Mouse (Mus musculus) liver, adult 2 months (tissue): ENCODE results near the gene Ahdc1. TPM values are rescaled to one million over a fixed set of nuclear protein-coding genes. Genes with fewer than 3 reads are reported as not detected.

Source experiments
- DNase-seq: peaks from one replicate; pipeline ENCODE4 v3.0.0-alpha.2; 2011; ENCODE audit warnings: low read depth, low spot score; ENCODE audit errors: extremely low read depth
- H3K27ac ChIP-seq: fragments of 200-500 bp; replicated peaks from 2 replicates; pipeline ENCODE4 v1.5.1; 2012; ENCODE audit warnings: low read depth, mild to moderate bottlenecking, control low read depth, inconsistent platforms, low read length; ENCODE audit not compliant: insufficient read depth
- H3K27me3 ChIP-seq: fragments of 200-500 bp; 2 replicates; pipeline ENCODE4 v1.6.1; 2012; ENCODE audit warnings: mild to moderate bottlenecking, moderate library complexity, low read length, inconsistent platforms; ENCODE audit not compliant: control insufficient read depth, insufficient read depth
- H3K36me3 ChIP-seq: fragments of 200-500 bp; 2 replicates; pipeline ENCODE4 v1.6.1; 2012; ENCODE audit warnings: low read length, inconsistent platforms; ENCODE audit not compliant: control insufficient read depth, insufficient read depth
- H3K4me1 ChIP-seq: fragments of 200-500 bp; 2 replicates; pipeline ENCODE4 v1.6.1; 2011; ENCODE audit warnings: low read length; ENCODE audit not compliant: control insufficient read depth, insufficient read depth
- H3K4me3 ChIP-seq: fragments of 200-500 bp; 2 replicates; pipeline ENCODE4 v1.5.1; 2011; ENCODE audit warnings: low read depth, mild to moderate bottlenecking, control low read depth, low read length, moderate library complexity; ENCODE audit not compliant: insufficient read depth
- H3K79me2 ChIP-seq: fragments of 200-500 bp; 2 replicates; pipeline ENCODE4 v1.6.1; 2012; ENCODE audit warnings: inconsistent platforms, mild to moderate bottlenecking, low read length, moderate library complexity; ENCODE audit not compliant: control insufficient read depth, insufficient read depth
- H3K9ac ChIP-seq: fragments of 200-500 bp; 2 replicates; pipeline ENCODE4 v1.6.1; 2012; ENCODE audit warnings: low read depth, mild to moderate bottlenecking, control low read depth, inconsistent platforms, low read length
- CTCF ChIP-seq: fragments of 200-500 bp; IDR thresholded peaks from 2 replicates; pipeline ENCODE4 v1.5.1; 2011; ENCODE audit warnings: low read depth, low read length, control low read depth
- POLR2A ChIP-seq: fragments of 200-500 bp; IDR thresholded peaks from 2 replicates; pipeline ENCODE4 v1.6.1; 2011; ENCODE audit warnings: low read length, control low read depth; ENCODE audit not compliant: insufficient read depth; ENCODE audit errors: extremely low read depth
- WGBS: fragments of 180-500 bp; shearing (Covaris S2); methylation state at CpG from one replicate; pipeline ENCODE4 v1.1.7; 2018; 5-methylcytosine and 5-hydroxymethylcytosine counted together
- polyA plus RNA-seq: library from polyadenylated mRNA; depleted of rRNA; stranded (reverse); fragments of >200 nt; gene quantifications from 2 replicates; pipeline ENCODE4 v1.2.3, GENCODE M21; 2012
- total RNA-seq: library from RNA; depleted of rRNA; stranded (reverse); fragments of >200 nt; gene quantifications from 2 replicates; pipeline ENCODE4 v1.2.3, GENCODE M21; 2014

The Ahdc1 gene
- total and polyA plus RNA-seq, 2 experiments, result 2.4 to 8.7 TPM

DNA sequence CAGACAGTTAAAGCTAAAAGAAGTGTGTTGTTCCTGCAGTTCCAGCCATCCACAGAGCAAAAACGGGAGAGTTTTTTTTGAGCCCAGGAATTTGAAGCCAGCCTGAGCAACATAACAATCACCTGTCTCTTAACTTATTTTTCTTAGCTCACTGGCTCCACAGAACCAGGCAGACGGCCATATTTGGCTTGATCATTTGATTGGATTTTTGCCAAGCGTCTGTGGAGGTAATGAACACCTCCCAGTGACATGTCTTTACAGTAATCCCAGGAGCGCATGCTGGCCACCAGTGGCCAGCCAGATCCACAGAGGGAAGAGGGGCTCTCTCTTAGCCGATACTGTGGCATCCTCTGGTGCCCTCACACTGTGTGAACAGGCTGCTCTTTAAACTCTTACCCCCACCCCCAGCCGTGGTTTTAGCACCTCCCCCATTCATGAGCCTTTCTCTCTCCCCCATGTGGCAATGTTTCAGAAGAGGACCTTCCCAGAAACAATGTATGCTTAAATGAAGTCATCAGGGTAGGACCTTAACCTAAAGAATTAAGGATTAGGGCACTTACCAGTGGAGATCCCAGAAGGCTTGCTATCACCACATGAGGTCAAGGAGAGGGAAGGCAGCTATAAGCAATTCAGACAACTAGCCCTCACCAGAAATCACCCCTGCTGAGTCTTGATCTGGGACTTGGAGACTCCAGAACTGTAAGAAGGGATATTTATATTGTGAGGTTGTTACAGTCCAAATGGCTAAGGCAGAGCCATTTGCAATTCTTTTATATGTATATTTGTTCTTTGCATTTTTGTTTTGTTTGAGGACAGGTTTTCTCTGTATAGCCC lies 42.7 kb upstream of the Ahdc1 start:
- Histone ChIP-seq H3K36me3 (no peaks in the 10 kb centered on the region), H3K4me1 (no peaks in the 10 kb centered on the region), H3K27me3 (no peaks in the 10 kb centered on the region), H3K27ac (no peak overlapping the region), H3K79me2 (no peaks in the 10 kb centered on the region), H3K9ac (no peak overlapping the region), H3K4me3 (no peak overlapping the region)
- TF ChIP-seq CTCF, result no peak
- TF ChIP-seq POLR2A, result no peak
- 43% methylated on average over 6 of the region's 6 CpGs for WGBS
- peak; percentile 31 for DNase-seq

DNA sequence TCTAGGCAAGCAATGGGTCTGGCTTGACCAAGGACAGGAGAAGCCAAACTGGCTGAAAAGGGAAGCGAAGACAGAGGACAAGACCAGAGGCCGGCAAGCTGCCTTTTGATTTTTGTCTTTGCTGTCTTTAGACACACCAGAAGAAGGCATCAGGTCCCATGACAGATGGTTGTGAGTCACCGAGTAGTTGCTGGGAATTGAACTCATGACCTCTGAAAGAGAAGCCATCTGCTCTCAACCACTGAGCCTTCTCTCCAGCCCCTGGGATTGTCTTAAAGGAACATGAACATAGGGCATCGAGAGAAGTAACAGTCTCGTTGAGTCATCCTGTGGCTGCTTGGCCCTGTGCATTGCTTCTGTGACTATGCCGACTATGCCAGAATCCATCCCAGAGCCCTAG lies 39.5 kb upstream of the Ahdc1 start:
- H3K27ac ChIP-seq, result no peak overlapping the region
- no peaks in the 10 kb centered on the region for H3K36me3 ChIP-seq
- H3K4me1 ChIP-seq, result peaks cover 8% of the 10 kb centered on the region
- no peak for DNase-seq
- H3K9ac ChIP-seq, result no peak overlapping the region
- H3K79me2 ChIP-seq, result no peaks in the 10 kb centered on the region
- 82% methylated on average over 6 of the region's 6 CpGs for WGBS
- no peaks in the 10 kb centered on the region for H3K27me3 ChIP-seq
- no peak overlapping the region for H3K4me3 ChIP-seq
- TF ChIP-seq CTCF (no peak), POLR2A (no peak)

DNA sequence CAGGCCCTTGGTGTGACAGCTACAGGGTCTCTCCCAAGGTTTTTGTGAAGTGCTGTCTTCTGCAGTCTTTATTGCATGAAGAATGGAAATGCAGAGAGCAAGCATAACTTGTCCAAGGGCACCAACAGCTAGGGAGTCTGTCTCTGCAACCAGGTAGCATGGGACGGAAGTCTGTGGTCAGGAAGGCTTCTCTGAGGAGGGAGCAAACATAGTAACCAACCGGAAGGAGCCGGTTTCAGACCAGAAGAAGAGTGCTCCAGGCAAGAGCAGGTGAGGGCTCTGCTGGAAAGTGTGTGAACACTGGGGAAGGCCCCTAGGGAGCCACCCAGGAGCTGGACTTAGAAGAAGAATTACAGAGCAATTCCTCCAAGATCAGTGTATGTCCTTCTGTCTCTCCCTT lies 39.0 kb upstream of the Ahdc1 start:
- H3K79me2 ChIP-seq, result no peaks in the 10 kb centered on the region
- no peak for DNase-seq
- no peak overlapping the region for H3K4me3 ChIP-seq
- H3K4me1 ChIP-seq, result peaks cover 13% of the 10 kb centered on the region
- H3K36me3 ChIP-seq, result no peaks in the 10 kb centered on the region
- TF ChIP-seq CTCF (no peak), POLR2A (no peak)
- no peak overlapping the region for H3K9ac ChIP-seq
- no peak overlapping the region for H3K27ac ChIP-seq
- WGBS, result 90% methylated on average over 3 of the region's 3 CpGs
- H3K27me3 ChIP-seq, result no peaks in the 10 kb centered on the region

DNA sequence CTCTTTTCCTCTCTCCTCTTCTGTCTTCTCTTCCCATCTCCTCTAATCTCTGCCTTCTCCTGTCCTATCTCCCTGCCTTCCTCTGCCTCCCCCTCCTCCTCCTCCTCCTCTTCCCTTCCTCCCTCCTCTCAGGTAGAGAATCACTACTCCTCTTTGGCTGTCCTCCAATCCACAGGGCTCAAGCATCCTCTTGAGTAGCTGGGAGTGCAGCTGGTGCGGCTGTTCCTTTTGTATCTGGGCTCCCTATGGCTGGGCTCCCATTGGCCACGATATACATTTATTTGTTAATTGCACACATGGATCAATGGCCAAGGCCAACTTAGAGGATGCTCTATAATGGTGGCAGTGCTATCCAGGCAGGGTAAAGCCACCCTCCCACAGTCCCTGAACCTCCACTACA lies 38.5 kb upstream of the Ahdc1 start:
- Histone ChIP-seq H3K4me1 (peaks cover 16% of the 10 kb centered on the region), H3K4me3 (no peak overlapping the region), H3K9ac (no peak overlapping the region), H3K36me3 (no peaks in the 10 kb centered on the region), H3K79me2 (no peaks in the 10 kb centered on the region), H3K27ac (no peak overlapping the region), H3K27me3 (no peaks in the 10 kb centered on the region)
- DNase-seq, result no peak
- 78% methylated on average over 2 of the region's 2 CpGs for WGBS
- no peak for TF ChIP-seq POLR2A
- no peak for TF ChIP-seq CTCF

- Histone ChIP-seq H3K27ac (no peak overlapping the region), H3K79me2 (no peaks in the 10 kb centered on the region), H3K27me3 (no peaks in the 10 kb centered on the region), H3K4me3 (no peak overlapping the region), H3K36me3 (no peaks in the 10 kb centered on the region), H3K4me1 (peaks cover 19% of the 10 kb centered on the region), H3K9ac (no peak overlapping the region)
- TF ChIP-seq CTCF (no peak), POLR2A (no peak)
- DNase-seq, result no peak
- 87% methylated on average over 8 of the region's 8 CpGs for WGBS
Observed at GRCm38 (mm10) chr4:132973186-132973585, 37.9 kb upstream of the Ahdc1 start.

DNA sequence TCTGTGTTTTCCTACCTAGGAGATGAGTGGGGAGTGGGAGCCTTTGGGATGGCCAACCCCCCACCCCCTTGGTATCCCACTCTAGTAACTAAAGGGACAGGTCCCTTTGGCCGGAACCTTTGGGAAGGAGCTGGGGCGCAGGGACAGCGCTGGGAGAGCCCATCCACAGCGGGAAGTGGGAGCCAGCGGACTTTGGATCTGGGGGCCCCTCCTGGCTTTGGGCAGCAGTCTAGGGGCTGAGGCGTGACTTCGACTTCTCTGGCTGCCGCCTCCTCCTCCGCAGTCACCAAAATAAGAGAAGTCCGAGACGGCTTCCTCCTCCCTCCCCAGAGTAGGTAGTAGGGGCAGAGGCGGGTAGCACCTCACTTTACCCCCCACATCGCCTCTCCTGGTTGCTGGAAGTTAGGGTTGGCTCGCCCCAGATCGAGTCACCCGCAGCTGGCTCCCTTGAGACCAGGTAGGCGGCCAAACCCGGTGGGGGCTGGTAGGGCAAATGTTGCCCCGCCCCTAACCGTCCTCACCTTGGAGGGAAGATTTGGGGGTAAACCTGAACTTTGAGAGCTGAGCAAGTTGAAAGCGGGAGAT lies 37.2 kb upstream of the Ahdc1 start, which contains the start of gene Fgr:
Gene Fgr, plus strand, starts transcription at position 282 of the 585 bp plus-strand sequence.
- no peak for TF ChIP-seq CTCF
- no peak for TF ChIP-seq POLR2A
- H3K27me3 ChIP-seq, result no peaks in the 10 kb centered on the region
- no peaks in the 10 kb centered on the region for H3K79me2 ChIP-seq
- H3K9ac ChIP-seq, result peak within 1 kb of the TSS; percentile 62
- H3K27ac ChIP-seq, result peak within 1 kb of the TSS; percentile 75
- H3K4me1 ChIP-seq, result peaks cover 24% of the 10 kb centered on the region
- peak; percentile 40 for DNase-seq
- peak within 1 kb of the TSS; percentile 47 for H3K4me3 ChIP-seq
- 19% methylated on average over 21 of the region's 21 CpGs for WGBS
- H3K36me3 ChIP-seq, result no peaks in the 10 kb centered on the region
